ENCODE assay signal across 19 mouse cellular contexts in the genomic region with DNA sequence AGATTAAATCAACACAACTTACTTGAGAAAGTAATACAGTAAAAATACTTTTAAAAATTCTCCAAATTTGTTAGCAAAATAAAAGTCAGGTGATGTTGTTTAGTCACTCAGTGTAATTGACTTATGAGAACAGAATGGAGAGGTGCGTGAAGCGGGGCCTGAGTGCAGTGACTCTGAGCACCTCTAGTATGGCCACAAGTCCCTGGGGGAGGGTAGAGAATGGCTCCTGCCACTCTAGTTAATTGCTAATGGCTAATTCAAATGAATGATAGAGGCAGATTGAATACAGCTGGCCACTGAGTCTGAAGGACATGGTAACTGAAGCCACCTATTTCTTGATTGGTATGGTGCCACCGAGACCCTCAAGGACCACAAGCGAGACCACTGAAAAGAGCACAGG.
"Had no signal": no experiment of that assay in that cellular context is flagged by ENCODE, and none has a peak within 500 bp of the region (broad histone marks: within the 10 kb centered on the region; RNA-seq: fewer than 3 reads in every experiment).

No protein-coding gene starts in this region.

- H3K9me3 ChIP-seq: lung, embryonic 15.5 days; megakaryocyte, embryonic 14.5 days; midbrain, embryonic 10.5 days; midbrain, embryonic 12.5 days; neural tube, embryonic 12.5 days; stomach, embryonic 15.5 days had no signal

- DNase-seq: liver, postnatal 0 days; lung, adult 2 months; lung, postnatal 14 days; lung, postnatal 36 days; midbrain, embryonic 14.5 days; right cerebral cortex, postnatal 14 days; thymus, adult 2 months; thymus, postnatal 25 days; thymus, postnatal 4 days had no signal

- H3K4me1 ChIP-seq: lung, embryonic 15.5 days; midbrain, embryonic 10.5 days; neural tube, embryonic 12.5 days; stomach, embryonic 15.5 days had no signal

- ATAC-seq: liver, postnatal 0 days; lung, postnatal 0 days; midbrain, embryonic 16.5 days had no signal

- H3K9ac ChIP-seq: liver, postnatal 0 days; lung, embryonic 15.5 days; midbrain, embryonic 12.5 days; neural tube, embryonic 12.5 days; stomach, embryonic 15.5 days had no signal

- H3K4me2 ChIP-seq: lung, embryonic 15.5 days; midbrain, embryonic 12.5 days; neural tube, embryonic 12.5 days; stomach, embryonic 15.5 days had no signal

- H3K27ac ChIP-seq: lung, embryonic 15.5 days; macrophage; midbrain, embryonic 10.5 days; midbrain, embryonic 12.5 days; neural tube, embryonic 12.5 days; stomach, embryonic 15.5 days; stomach, postnatal 0 days had no signal

- H3K27me3 ChIP-seq: lung, embryonic 15.5 days; megakaryocyte, embryonic 14.5 days; midbrain, embryonic 12.5 days; neural tube, embryonic 12.5 days; stomach, embryonic 15.5 days had no signal

- H3K4me3 ChIP-seq: lung, embryonic 15.5 days; megakaryocyte, embryonic 14.5 days; midbrain, embryonic 10.5 days; midbrain, embryonic 12.5 days; neural tube, embryonic 12.5 days; stomach, embryonic 15.5 days had no signal
